Mouse (Mus musculus) MN1 (cell line): ENCODE results near the gene Wdfy1.

Experiments
- DNase-seq: peaks from one replicate; pipeline ENCODE4 v3.0.0-alpha.2; 2016; ENCODE audit warnings: low spot score

Wdfy1 gene

DNA sequence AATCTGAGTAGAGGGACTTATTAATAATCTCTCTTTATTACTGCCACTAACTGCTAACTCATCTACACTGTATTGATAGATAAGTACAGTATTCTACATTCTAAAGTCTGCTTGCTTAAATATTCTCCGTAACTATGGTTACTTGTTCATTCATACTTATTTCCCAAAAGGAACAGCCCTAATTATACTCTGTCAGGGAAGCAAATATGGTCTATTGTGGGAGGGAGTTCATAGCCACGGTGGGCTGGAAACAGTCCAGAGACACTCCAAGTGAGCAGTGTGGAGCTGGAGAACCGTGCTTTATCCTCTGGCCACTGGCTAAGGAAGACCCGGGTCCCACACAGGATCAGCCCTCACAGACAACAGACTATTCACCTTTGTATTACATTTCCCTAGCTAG, 65.3 kb downstream of the Wdfy1 start:
- DNase-seq: no peak

DNA sequence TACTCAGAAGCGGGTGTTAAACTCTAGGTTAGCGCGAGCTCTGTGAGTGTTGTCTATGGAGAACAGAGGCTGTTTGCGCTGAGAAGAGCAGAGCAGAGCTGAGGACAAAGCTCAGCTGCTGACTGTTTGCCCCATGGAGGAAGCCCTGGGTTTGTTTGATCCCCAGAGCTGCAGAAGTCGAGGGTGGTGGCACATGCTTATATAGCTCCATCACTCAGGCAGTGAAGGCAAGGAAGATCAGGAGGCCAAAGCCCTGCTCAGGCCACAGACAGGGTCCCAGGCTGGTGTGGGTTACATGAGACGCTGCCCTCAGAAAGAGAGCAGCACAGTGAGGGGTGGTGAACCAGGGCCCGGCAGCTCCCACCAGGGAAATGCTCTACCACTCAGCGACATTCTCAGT, 65.7 kb downstream of the Wdfy1 start:
- no peak for DNase-seq

DNA sequence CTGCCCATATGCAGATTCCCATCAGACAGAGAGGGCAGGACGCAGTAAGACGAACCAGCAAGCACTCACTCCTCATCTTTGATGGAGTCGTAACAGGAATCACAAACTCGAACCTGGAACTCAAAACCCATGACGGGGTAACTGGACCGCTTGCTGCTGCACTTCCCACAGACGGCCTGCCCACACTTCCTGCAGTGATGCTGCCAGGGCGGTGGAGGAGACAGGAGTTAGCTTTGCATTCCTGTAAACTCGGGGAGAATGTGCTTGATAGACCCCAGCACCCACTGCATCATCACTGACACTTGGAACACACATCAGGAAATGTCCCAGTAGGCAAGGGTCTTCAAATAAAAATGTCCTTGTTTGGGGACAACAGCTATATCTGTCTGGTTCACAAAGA, 68.6 kb downstream of the Wdfy1 start:
- DNase-seq: no peak

DNA sequence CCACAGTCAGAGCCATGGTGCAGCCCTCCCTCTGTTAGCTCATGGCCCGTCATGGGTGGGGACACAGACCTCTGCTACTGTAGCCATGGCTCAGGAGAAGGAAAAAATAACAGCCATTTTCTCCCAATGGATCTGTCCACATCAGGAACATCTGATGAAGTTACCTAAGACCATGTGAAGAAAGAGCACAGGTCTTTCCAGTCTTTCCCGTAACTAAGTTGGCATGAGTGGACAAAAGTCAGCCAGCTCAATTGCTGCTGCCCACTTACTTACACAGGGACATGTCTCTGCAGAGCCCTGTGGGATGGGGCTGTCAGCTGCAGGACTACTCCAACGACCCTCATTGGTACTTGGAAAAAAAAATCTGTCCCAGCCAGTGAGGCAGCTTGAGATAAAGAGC, 69.2 kb downstream of the Wdfy1 start:
- DNase-seq: no peak

- no peak for DNase-seq
Observed at GRCm38 (mm10) chr1:79704672-79705071, 71.3 kb downstream of the Wdfy1 start.

DNA sequence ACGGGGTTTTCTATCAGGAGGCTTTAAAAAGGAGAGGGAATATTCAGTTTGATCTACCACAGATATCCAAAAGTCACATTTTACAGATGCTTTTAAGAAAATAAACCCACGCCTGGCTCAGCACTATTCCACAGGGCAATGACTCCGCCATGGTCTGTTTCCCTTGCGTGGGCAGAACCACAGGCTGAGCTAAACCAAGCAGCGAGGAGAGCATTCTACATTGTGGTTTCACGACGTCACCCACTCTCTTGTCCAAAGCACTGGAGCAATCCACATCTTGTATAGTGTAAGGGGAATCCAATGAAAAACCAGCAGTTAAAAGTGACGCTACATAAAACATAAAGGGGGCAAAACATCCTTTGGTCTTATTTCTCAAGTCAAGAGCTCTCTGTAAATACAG, 72.4 kb downstream of the Wdfy1 start:
- DNase-seq: no peak

- no peak for DNase-seq
Observed at GRCm38 (mm10) chr1:79698506-79698905, 77.4 kb downstream of the Wdfy1 start.

GRCm38 (mm10) chr1:79697382-79697781, 78.6 kb downstream of the Wdfy1 start:
- peak; percentile 11 for DNase-seq

- no peak for DNase-seq
Observed at GRCm38 (mm10) chr1:79696933-79697332, 79.0 kb downstream of the Wdfy1 start.

DNA sequence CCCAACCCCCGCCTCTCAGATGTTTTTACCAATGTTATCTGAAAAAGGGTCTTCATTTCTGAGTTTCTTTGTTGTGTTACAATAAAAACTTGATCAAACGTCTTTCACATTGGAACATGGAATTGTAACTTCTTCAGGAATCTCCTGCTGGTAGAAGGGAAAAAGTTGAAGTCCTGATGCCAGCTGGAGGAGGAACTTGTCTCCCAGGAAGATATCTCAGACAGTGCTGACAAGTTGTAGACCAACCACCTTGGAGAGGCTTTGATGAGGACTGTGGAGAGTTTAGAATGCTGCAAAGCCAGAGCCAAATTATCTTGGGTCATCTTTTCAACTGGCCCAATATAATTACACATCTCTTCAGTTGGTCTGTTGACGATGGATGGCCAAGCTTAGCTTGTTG, 83.5 kb downstream of the Wdfy1 start:
- no peak for DNase-seq

- no peak for DNase-seq
Observed at GRCm38 (mm10) chr1:79687254-79687653, 88.7 kb downstream of the Wdfy1 start.

GRCm38 (mm10) chr1:79684027-79684426, 91.9 kb downstream of the Wdfy1 start:
- DNase-seq: no peak

GRCm38 (mm10) chr1:79682936-79683335, 93.0 kb downstream of the Wdfy1 start:
- peak; percentile 21 for DNase-seq

DNA sequence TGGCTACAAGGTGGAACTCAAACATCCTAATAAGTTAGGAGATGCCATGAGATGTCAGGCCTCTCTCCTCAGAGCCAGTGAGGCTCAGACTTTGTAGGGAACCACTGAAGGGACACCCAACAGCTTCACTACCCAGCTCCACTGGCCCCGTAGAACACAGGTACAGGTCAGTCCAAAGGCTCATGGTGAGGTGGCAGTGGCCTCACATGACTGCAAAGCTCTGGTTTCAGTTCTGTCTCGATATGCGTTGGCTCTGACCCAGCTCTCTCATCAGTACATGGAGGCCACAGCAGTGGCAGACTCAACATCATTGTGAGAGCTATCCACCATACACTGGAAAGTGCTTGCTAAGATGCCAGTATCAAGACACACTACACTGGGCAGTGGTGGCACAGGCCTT, 95.2 kb downstream of the Wdfy1 start:
- DNase-seq: no peak

DNA sequence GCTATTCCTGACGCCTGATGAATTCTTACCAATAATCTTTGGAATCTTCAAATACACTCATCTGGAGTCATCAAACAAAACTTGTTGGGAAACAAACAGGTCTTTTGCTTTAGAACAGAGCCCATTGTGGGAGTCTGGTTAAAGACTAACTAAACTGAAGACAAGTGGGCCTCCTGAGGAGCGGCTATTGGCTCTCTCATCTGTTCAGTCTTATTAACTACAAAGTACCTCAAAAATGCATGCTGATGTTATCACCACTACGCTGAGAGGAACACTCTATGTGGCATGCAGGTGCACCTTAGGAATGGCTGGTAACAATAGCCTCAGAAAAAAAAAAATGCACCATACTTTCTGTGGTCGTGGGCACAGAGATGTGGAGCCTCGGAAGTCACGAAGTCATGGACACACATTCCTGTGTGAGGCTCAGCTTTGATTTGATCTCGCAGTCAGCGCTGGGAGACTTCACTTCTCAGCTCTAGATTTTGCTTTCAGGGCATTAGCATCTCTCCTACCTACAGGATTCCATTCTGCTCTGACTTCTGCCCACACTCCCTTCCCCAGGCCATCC, 97.7 kb downstream of the Wdfy1 start:
- no peak for DNase-seq

GRCm38 (mm10) chr1:79675716-79676115, 100.2 kb downstream of the Wdfy1 start:
- DNase-seq: no peak

GRCm38 (mm10) chr1:79671543-79672337, 104.2 kb downstream of the Wdfy1 start, which contains the start of gene Ap1s3:
Gene Ap1s3, minus strand, starts transcription at chr1:79671972.
- DNase-seq: peak; percentile 51

DNA sequence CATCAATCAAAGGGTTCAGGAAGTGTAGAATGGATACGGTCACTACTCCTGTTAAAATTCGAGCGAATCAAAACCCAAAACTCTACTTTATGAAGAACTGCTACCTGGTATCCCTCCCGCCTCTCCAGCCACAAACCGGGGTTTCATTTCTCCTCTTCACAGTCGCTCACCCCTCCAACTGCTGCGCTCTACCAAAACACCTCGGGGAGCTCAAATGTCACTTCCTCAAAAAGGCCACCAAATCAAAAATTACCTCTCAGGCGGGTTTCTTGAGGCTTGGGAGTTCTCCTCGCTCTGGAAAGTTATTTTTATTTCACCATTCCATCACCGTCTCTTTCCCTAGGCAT, 104.8 kb downstream of the Wdfy1 start:
- DNase-seq: no peak

DNA sequence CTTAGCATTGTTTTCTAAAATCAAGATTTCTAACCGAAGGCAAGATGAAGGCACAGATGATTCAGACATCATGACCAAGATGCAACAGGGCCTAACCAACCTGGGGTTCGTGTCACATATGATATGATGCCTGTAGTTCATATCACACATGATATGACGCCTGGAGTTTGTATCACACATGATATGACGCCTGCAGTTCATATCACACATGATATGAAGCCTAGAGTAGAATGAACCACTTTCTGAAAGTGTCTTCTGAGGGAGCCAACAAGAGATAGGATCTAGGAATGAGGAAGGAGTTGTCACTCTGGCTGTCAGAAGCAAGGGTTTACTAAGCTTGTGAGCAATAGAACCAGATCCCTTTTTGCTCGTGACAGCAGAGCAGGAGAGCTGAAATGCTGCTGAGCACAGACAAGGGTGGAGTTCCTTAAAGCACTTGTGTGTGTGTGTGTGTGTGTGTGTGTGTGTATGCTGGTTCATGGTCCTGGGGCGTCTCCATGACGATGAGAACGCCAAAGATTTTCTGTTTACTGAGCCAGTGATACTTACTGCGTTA, 106.4 kb downstream of the Wdfy1 start:
- no peak for DNase-seq

GRCm38 (mm10) chr1:79664911-79665310, 111.0 kb downstream of the Wdfy1 start:
- no peak for DNase-seq

DNA sequence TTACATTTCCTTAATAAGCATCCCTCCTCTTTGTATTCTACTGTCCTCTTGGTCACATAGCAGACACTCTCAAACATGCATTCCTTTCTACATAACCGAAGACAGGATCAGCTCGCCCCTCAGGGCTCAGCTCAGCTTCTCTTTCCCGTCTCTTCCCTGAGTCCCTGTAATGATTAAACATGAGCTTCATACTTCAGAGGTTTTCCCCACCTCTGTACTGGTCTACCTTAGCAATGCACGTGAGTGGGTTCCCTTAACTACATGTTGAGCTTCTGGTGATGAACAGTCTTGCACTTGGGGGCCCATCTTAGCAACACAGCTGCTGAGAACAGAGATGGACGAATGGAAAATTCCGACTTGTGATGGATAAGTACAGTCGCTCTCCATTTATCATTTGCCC, 116.3 kb downstream of the Wdfy1 start:
- no peak for DNase-seq

GRCm38 (mm10) chr1:79657411-79657810, 118.5 kb downstream of the Wdfy1 start:
- no peak for DNase-seq

DNA sequence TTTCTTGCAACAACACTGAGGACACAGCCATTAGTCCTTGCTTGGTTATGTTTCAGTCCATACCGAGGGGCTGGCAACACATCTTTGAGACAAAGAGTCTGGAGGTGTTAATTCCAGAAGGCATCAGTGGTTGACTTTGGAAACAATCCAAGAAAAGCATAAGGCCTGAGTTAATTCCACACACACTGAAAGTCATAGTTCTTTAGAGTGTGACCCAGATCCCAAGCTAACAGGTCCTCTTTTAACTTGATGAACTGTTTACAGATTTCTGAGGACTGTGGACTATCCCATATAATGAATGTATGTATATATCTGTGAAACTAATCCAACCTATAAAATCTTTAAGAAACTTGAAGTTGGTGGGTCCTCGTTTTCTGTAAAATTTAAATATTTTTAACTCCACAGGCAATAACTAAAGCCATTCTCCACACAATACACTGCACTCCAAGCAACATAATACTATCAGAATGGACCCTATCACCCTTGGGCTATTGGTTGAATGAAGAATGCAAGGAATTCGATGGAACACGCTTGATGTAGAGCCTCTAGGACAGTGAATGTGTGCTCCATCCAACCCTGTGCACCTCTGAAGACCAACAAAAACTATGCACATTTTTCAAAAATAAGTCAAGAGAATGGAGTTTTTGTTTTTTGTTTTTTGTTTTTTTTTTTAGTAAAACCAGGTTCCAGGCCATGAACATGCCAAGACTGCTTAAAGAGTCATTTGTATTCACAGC, 120.0 kb downstream of the Wdfy1 start:
- peak; percentile 16 for DNase-seq
